Mouse (Mus musculus): ENCODE measurements at regions not wholly inside any gene's neighbourhood (a gene's known extent, or its start where the extent isn't known, plus 50 kb on each side); places are given as distances from the start of the nearest gene placed in this dataset.
"Not testable (repeated sequence)": the region's sequence is repeated elsewhere in the genome, so short reads cannot be mapped to it uniquely, and the experiment has no call there.

DNA sequence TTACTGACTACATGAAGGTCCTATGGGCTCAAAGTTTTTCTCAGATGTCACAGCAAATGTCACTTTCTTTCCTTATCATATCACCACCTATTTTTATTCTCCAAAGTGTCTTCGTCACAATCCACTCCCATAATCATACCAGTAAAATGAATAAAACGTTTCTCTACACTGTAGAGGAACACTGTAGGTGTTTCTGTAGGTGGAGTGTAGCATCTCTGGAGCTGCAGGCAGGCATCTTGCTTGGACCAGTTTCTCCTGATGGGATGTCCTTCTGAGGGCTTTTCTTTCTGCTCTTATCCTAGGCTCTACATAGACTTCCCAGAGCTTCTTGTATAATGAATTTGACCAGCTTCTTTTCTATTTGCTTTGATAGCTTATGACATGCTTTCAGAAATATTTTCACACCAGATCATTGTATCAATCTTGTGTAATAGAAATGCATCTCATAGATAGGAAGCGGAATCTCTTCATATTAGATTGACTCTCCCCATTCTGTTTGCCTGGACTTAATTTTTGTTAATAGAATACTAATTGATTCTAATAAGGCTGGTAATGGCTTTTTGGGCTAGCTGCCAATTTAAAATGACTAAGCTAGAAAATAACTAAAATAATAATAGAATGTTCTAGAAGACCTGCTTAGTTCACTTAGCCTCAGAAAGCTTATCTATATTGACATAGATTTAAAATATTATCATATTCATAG, 282.3 kb upstream of the Meis2 start:
- 60% methylated on average over 3 of the region's 3 CpGs for WGBS
- TF ChIP-seq EP300 (IDR thresholded peaks at IDR 0.05; ENCODE audit: low read depth) (no peak), CTCF (IDR thresholded peaks at IDR 0.05; ENCODE audit: low read depth) (no peak)
- Histone ChIP-seq H3K27ac (ENCODE audit: low read depth) (no peak overlapping the region), H3K27me3 (ENCODE audit: control insufficient read depth, insufficient read depth, low read length) (no peaks in the 10 kb centered on the region), H3K4me3 (ENCODE audit: low read depth, low read length) (no peak overlapping the region), H3K9ac (replicated peaks; ENCODE audit: low read depth, low read length) (no peak overlapping the region), H3K4me2 (ENCODE audit: low read depth, low read length) (no peak overlapping the region), H3K9me3 (replicated peaks; ENCODE audit: control insufficient read depth, low read length) (no peaks in the 10 kb centered on the region), H3K36me3 (replicated peaks; ENCODE audit: control insufficient read depth, insufficient read depth, low read length) (no peaks in the 10 kb centered on the region), H3K4me1 (ENCODE audit: control insufficient read depth, insufficient read depth) (no peaks in the 10 kb centered on the region)
- DNase-seq (ENCODE audit: low spot score) (no peak), ATAC-seq (ENCODE audit: insufficient read depth, low read depth) (no peak)

DNA sequence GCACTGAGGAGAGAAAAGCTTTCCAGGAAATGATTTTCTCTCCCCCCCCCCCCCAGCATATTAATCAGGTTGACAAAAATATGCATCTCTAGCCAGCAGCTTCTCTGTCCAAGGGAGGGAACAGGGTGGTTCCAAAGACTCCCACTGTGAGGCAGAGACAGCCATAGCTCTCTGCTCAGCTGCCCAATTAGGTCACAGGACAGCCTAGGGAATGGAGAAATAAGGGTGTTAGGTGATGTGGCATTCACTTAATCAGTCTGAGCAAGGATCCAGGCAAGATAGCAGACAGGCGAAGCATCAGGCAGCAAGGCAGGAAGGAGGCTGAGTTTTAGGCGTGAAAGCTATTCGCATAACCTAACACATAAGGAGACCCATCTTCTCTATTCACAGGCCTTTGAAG, 266.2 kb upstream of the Meis2 start:
- no peak for ATAC-seq (ENCODE audit: insufficient read depth, low read depth)
- H3K4me3 ChIP-seq (ENCODE audit: low read depth, low read length): no peak overlapping the region
- no peak for DNase-seq (ENCODE audit: low spot score)
- no peak overlapping the region for H3K27ac ChIP-seq (ENCODE audit: low read depth)
- 74% methylated on average over 3 of the region's 3 CpGs for WGBS
- H3K4me1 ChIP-seq (ENCODE audit: control insufficient read depth, insufficient read depth): no peaks in the 10 kb centered on the region
- H3K9me3 ChIP-seq (replicated peaks; ENCODE audit: control insufficient read depth, low read length): no peaks in the 10 kb centered on the region
- H3K27me3 ChIP-seq (ENCODE audit: control insufficient read depth, insufficient read depth, low read length): no peaks in the 10 kb centered on the region
- TF ChIP-seq EP300 (IDR thresholded peaks at IDR 0.05; ENCODE audit: low read depth): no peak
- no peak for TF ChIP-seq CTCF (IDR thresholded peaks at IDR 0.05; ENCODE audit: low read depth)
- no peak overlapping the region for H3K9ac ChIP-seq (replicated peaks; ENCODE audit: low read depth, low read length)
- no peaks in the 10 kb centered on the region for H3K36me3 ChIP-seq (replicated peaks; ENCODE audit: control insufficient read depth, insufficient read depth, low read length)
- no peak overlapping the region for H3K4me2 ChIP-seq (ENCODE audit: low read depth, low read length)

DNA sequence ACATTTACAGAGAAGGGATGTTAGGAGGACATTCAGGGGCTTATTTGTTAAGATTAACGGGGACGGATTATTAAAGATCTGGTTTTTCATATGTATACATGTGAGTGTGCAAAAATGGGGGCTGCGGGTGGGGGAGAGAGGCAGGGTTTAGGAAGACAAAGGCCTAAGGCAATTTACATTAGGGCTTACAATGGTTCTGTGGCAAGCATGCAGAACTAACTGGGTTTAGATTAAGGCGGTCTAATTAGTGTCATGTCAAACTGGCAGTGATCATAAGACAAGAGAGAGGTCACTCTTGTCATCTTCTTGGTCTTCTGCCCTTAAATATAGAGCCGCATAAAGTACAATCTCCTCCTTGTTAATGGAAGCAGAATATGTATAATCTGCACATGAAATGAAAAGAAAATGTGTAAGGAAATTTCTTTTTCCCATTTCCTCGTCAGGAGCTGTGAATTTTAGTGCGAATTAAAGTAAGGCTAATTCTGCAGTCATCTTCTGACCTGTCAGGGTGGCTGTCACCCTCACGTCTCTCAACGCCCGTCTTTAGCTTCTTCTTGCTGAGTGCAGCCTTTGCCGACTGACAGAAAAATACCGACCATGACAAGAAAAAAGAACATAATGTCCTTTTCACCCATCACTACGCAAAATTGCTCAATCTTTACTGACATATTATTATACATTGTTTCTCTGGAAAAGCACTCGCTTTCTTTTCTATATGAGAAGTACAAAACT, 256.6 kb upstream of the Meis2 start:
- Histone ChIP-seq H3K36me3 (replicated peaks; ENCODE audit: control insufficient read depth, insufficient read depth, low read length) (no peaks in the 10 kb centered on the region), H3K27ac (ENCODE audit: low read depth) (no peak overlapping the region), H3K4me3 (ENCODE audit: low read depth, low read length) (no peak overlapping the region), H3K27me3 (ENCODE audit: control insufficient read depth, insufficient read depth, low read length) (no peaks in the 10 kb centered on the region), H3K9ac (replicated peaks; ENCODE audit: low read depth, low read length) (no peak overlapping the region), H3K9me3 (replicated peaks; ENCODE audit: control insufficient read depth, low read length) (no peaks in the 10 kb centered on the region), H3K4me1 (ENCODE audit: control insufficient read depth, insufficient read depth) (no peaks in the 10 kb centered on the region), H3K4me2 (ENCODE audit: low read depth, low read length) (no peak overlapping the region)
- no peak for DNase-seq (ENCODE audit: low spot score)
- 82% methylated on average over 14 of the region's 14 CpGs for WGBS
- ATAC-seq (ENCODE audit: insufficient read depth, low read depth): no peak
- TF ChIP-seq EP300 (IDR thresholded peaks at IDR 0.05; ENCODE audit: low read depth) (no peak), CTCF (IDR thresholded peaks at IDR 0.05; ENCODE audit: low read depth) (no peak)

DNA sequence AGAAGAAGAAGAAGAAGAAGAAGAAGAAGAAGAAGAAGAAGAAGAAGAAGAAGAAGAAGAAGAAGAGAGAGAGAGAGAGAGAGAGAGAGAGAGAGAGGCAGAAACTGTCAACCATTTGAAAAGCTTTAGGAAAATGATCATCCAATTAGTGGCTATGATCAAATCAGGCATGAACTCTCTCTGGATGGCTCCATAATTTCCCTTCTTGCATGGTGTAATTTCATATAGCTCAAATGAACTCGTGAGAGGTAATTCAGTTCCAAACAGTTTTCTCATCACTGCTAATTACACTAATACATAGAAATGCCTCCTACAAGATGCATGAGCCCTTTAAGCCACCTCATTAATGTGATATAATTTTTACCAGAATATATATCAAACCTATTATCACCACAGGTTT, 233.9 kb upstream of the Meis2 start:
- H3K27me3 ChIP-seq (ENCODE audit: control insufficient read depth, insufficient read depth, low read length): no peaks in the 10 kb centered on the region
- no peak overlapping the region for H3K9ac ChIP-seq (replicated peaks; ENCODE audit: low read depth, low read length)
- ATAC-seq (ENCODE audit: insufficient read depth, low read depth) (no peak), DNase-seq (ENCODE audit: low spot score) (no peak)
- no peaks in the 10 kb centered on the region for H3K9me3 ChIP-seq (replicated peaks; ENCODE audit: control insufficient read depth, low read length)
- H3K27ac ChIP-seq (ENCODE audit: low read depth): no peak overlapping the region
- TF ChIP-seq EP300 (IDR thresholded peaks at IDR 0.05; ENCODE audit: low read depth): no peak
- TF ChIP-seq CTCF (IDR thresholded peaks at IDR 0.05; ENCODE audit: low read depth): no peak
- H3K4me1 ChIP-seq (ENCODE audit: control insufficient read depth, insufficient read depth): no peaks in the 10 kb centered on the region
- WGBS: 56% methylated on average over 1 of the region's 1 CpGs
- no peaks in the 10 kb centered on the region for H3K36me3 ChIP-seq (replicated peaks; ENCODE audit: control insufficient read depth, insufficient read depth, low read length)
- H3K4me2 ChIP-seq (ENCODE audit: low read depth, low read length): no peak overlapping the region
- H3K4me3 ChIP-seq (ENCODE audit: low read depth, low read length): no peak overlapping the region

DNA sequence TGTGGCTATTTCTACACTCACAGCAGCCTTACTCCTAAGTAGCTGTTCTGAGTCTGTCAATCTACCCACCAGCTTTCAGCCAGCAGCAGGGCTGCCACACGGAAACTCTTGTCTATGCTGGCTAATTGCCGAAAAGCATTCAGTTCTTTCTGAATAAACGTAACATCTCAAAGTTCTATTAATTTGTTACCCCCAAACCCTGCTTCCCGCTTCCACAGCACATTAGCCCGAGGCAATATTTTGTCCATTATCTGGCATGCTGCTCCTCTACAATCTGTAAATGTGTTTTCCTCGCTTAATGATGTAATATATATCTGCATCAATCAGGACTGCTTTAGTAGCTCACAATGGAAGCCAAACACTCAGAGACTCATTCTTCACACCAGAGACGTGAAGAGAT, 224.2 kb upstream of the Meis2 start:
- Histone ChIP-seq H3K27ac (ENCODE audit: low read depth) (no peak overlapping the region), H3K27me3 (ENCODE audit: control insufficient read depth, insufficient read depth, low read length) (no peaks in the 10 kb centered on the region), H3K4me3 (ENCODE audit: low read depth, low read length) (no peak overlapping the region), H3K36me3 (replicated peaks; ENCODE audit: control insufficient read depth, insufficient read depth, low read length) (no peaks in the 10 kb centered on the region), H3K9ac (replicated peaks; ENCODE audit: low read depth, low read length) (no peak overlapping the region), H3K4me2 (ENCODE audit: low read depth, low read length) (no peak overlapping the region), H3K9me3 (replicated peaks; ENCODE audit: control insufficient read depth, low read length) (no peaks in the 10 kb centered on the region), H3K4me1 (ENCODE audit: control insufficient read depth, insufficient read depth) (no peaks in the 10 kb centered on the region)
- no peak for TF ChIP-seq EP300 (IDR thresholded peaks at IDR 0.05; ENCODE audit: low read depth)
- no peak for TF ChIP-seq CTCF (IDR thresholded peaks at IDR 0.05; ENCODE audit: low read depth)
- ATAC-seq (ENCODE audit: insufficient read depth, low read depth): no peak
- no peak for DNase-seq (ENCODE audit: low spot score)
- WGBS: 72% methylated on average over 7 of the region's 7 CpGs

DNA sequence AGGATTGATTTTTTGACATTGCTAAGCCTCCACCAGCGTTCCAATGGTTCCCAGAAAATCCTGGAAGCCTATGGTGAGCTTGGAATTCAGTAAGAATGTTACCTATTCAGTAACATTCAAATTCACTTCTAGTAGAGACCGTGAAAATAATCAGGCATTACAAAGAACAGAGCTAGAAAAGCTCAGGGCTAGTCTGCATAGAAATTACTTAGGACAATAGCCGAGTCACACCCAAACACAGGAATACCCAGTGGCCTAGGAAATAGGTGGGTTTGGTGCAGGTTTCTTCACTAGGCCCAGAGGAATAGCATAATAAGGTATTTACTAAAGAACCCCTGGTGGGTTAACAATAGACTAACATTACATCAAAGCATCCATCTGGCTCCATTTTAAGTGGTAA, 177.6 kb upstream of the Meis2 start:
- H3K4me2 ChIP-seq (ENCODE audit: low read depth, low read length); H3K9me3 ChIP-seq (replicated peaks; ENCODE audit: control insufficient read depth, low read length); H3K36me3 ChIP-seq (replicated peaks; ENCODE audit: control insufficient read depth, insufficient read depth, low read length); H3K4me1 ChIP-seq (ENCODE audit: control insufficient read depth, insufficient read depth); DNase-seq (ENCODE audit: low spot score); ATAC-seq (ENCODE audit: insufficient read depth, low read depth); H3K4me3 ChIP-seq (ENCODE audit: low read depth, low read length); H3K27ac ChIP-seq (ENCODE audit: low read depth); H3K27me3 ChIP-seq (ENCODE audit: control insufficient read depth, insufficient read depth, low read length); H3K9ac ChIP-seq (replicated peaks; ENCODE audit: low read depth, low read length): not testable (repeated sequence)
- 62% methylated on average over 3 of the region's 3 CpGs for WGBS

Measured in heart, postnatal 0 days (tissue).